Mouse (Mus musculus) C2C12 (cell line): ENCODE measurements around the gene Map1s. TPM values are rescaled to one million over a fixed set of nuclear protein-coding genes. Genes with fewer than 3 reads are reported as not detected.

Experiments used
- H3K27me3 ChIP-seq: one replicate; pipeline ENCODE4 v1.6.1; 2011; ENCODE audit not compliant: control insufficient read depth, insufficient read depth, insufficient read length
- H3K36me3 ChIP-seq: one replicate; pipeline ENCODE4 v1.6.1; 2011; ENCODE audit not compliant: control insufficient read depth, insufficient read depth
- H3K4me3 ChIP-seq: one replicate; pipeline ENCODE4 v1.5.1; 2011; ENCODE audit warnings: mild to moderate bottlenecking, control low read depth; ENCODE audit not compliant: poor library complexity, insufficient read depth, severe bottlenecking
- H3K79me2 ChIP-seq: one replicate; pipeline ENCODE4 v1.6.1; 2011; ENCODE audit not compliant: control insufficient read depth, insufficient read depth
- H3K79me3 ChIP-seq: one replicate; pipeline ENCODE4 v1.6.1; 2011; ENCODE audit warnings: low read depth, control low read depth
- H3ac ChIP-seq: one replicate; pipeline ENCODE3; 2011; ENCODE audit warnings: low read depth; ENCODE audit not compliant: control insufficient read depth, insufficient read length
- CEBPB ChIP-seq: IDR thresholded peaks from one replicate; pipeline ENCODE4 v1.6.1; 2011; ENCODE audit warnings: low read depth, mild to moderate bottlenecking, control low read depth, moderate library complexity
- CTCF ChIP-seq: IDR thresholded peaks from one replicate; pipeline ENCODE4 v1.5.1; 2011; ENCODE audit not compliant: control insufficient read depth, insufficient read depth, insufficient read length
- FOSL1 ChIP-seq: IDR thresholded peaks from one replicate; pipeline ENCODE4 v1.8.0; 2011; ENCODE audit warnings: mild to moderate bottlenecking, low read length; ENCODE audit not compliant: poor library complexity, insufficient read depth, severe bottlenecking
- MAX ChIP-seq: IDR thresholded peaks from one replicate; pipeline ENCODE4 v1.6.1; 2011; ENCODE audit warnings: mild to moderate bottlenecking, control low read depth
- MYOD1 ChIP-seq: IDR thresholded peaks from one replicate; pipeline ENCODE4 v1.6.1; 2011; ENCODE audit warnings: low read depth; ENCODE audit not compliant: control insufficient read depth, insufficient read length
- MYOG ChIP-seq: IDR thresholded peaks from one replicate; pipeline ENCODE4 v1.6.1; 2011; ENCODE audit not compliant: control insufficient read depth, insufficient read length; ENCODE audit errors: extremely low read depth
- USF1 ChIP-seq: IDR thresholded peaks from one replicate; pipeline ENCODE4 v1.6.1; 2011; ENCODE audit warnings: low read depth, mild to moderate bottlenecking, control low read depth, moderate library complexity
- polyA plus RNA-seq: library from polyadenylated mRNA; unstranded; fragments of >200 nt; fragmentation: generic; extraction: Trizol; gene quantifications from one replicate; pipeline ENCODE4 v1.2.1, GENCODE M21; 2012; ENCODE audit warnings: missing spikeins

The Map1s gene
- polyA plus RNA-seq, 1 experiment, result 59.7 TPM

GRCm38 (mm10) chr8:70874441-70874840 lies 31.3 kb upstream of the Map1s start:
- Histone ChIP-seq H3ac (no peak overlapping the region), H3K4me3 (no peak overlapping the region), H3K79me3 (peaks cover 9% of the 10 kb centered on the region), H3K79me2 (peaks cover 27% of the 10 kb centered on the region), H3K27me3 (no peaks in the 10 kb centered on the region), H3K36me3 (no peaks in the 10 kb centered on the region)
- TF ChIP-seq CEBPB (no peak), USF1 (no peak), MAX (no peak), MYOD1 (no peak), MYOG (no peak), FOSL1 (no peak), CTCF (no peak)

- no peak for TF ChIP-seq MAX
- no peak for TF ChIP-seq FOSL1
- no peak for TF ChIP-seq USF1
- TF ChIP-seq CTCF, result no peak
- TF ChIP-seq CEBPB, result no peak
- TF ChIP-seq MYOD1, result no peak
- no peak for TF ChIP-seq MYOG
- no peaks in the 10 kb centered on the region for H3K36me3 ChIP-seq
- H3K4me3 ChIP-seq, result no peak overlapping the region
- no peak overlapping the region for H3ac ChIP-seq
- peaks cover 9% of the 10 kb centered on the region for H3K79me3 ChIP-seq
- no peaks in the 10 kb centered on the region for H3K27me3 ChIP-seq
- H3K79me2 ChIP-seq, result peaks cover 18% of the 10 kb centered on the region
These were observed 29.4 kb upstream of the Map1s start for GRCm38 (mm10) chr8:70876382-70876781.

GRCm38 (mm10) chr8:70878178-70878577 lies 27.6 kb upstream of the Map1s start:
- peaks cover under 1% of the 10 kb centered on the region for H3K79me2 ChIP-seq

GRCm38 (mm10) chr8:70879500-70879899 lies 26.2 kb upstream of the Map1s start:
- Histone ChIP-seq H3K79me2 (no peaks in the 10 kb centered on the region), H3K4me3 (no peak overlapping the region), H3ac (no peak overlapping the region), H3K27me3 (no peaks in the 10 kb centered on the region), H3K79me3 (no peaks in the 10 kb centered on the region), H3K36me3 (no peaks in the 10 kb centered on the region)
- TF ChIP-seq USF1, result no peak
- TF ChIP-seq FOSL1, result no peak
- TF ChIP-seq MYOG, result no peak
- TF ChIP-seq MYOD1, result no peak
- TF ChIP-seq CTCF, result no peak
- TF ChIP-seq MAX, result no peak
- no peak for TF ChIP-seq CEBPB

More at GRCm38 (mm10) chr8:70878178-70878577, 27.6 kb upstream of the Map1s start:
- Histone ChIP-seq H3K79me3 (no peaks in the 10 kb centered on the region), H3K36me3 (no peaks in the 10 kb centered on the region), H3K4me3 (no peak overlapping the region), H3ac (no peak overlapping the region), H3K27me3 (no peaks in the 10 kb centered on the region)
- TF ChIP-seq USF1, result no peak
- TF ChIP-seq MYOG, result no peak
- peak; percentile 67 for TF ChIP-seq MYOD1

GRCm38 (mm10) chr8:70880126-70880525 lies 25.6 kb upstream of the Map1s start:
- TF ChIP-seq MYOD1 (peak; percentile 37), CTCF (no peak)
- Histone ChIP-seq H3K27me3 (no peaks in the 10 kb centered on the region), H3ac (no peak overlapping the region), H3K36me3 (no peaks in the 10 kb centered on the region), H3K79me2 (no peaks in the 10 kb centered on the region), H3K4me3 (no peak overlapping the region), H3K79me3 (no peaks in the 10 kb centered on the region)

- no peaks in the 10 kb centered on the region for H3K36me3 ChIP-seq
- no peak overlapping the region for H3ac ChIP-seq
- no peaks in the 10 kb centered on the region for H3K27me3 ChIP-seq
- no peaks in the 10 kb centered on the region for H3K79me3 ChIP-seq
- H3K4me3 ChIP-seq, result no peak overlapping the region
- TF ChIP-seq USF1 (peak; percentile 47), MYOD1 (no peak)
- H3K79me2 ChIP-seq, result no peaks in the 10 kb centered on the region
These were observed 25.2 kb upstream of the Map1s start for GRCm38 (mm10) chr8:70880546-70880945.
